Mouse (Mus musculus): ENCODE measurements around the gene Zfp512. TPM values are rescaled to one million over a fixed set of nuclear protein-coding genes. Genes with fewer than 3 reads are reported as not detected.

The Zfp512 gene
- total RNA-seq, 1 experiment from 2014 or later: 52.6 TPM

GRCm38 (mm10) chr5:31528560-31528959, 76.3 kb downstream of the Zfp512 start:
- peak; percentile 63 for ATAC-seq (replicated peaks; ENCODE audit: low read depth, poor library complexity, severe bottlenecking)

Other genes with a start within 250 kb of the Zfp512 start
- gene Ppm1g, start 231.7 kb upstream of the Zfp512 start, total RNA-seq (2017): 208 and 271 TPM in 2 replicates
- 84.4 and 94.5 TPM in 2 replicates for gene Nrbp1, start 211.6 kb upstream of the Zfp512 start, total RNA-seq (2017)
- not detected in 2 replicates for gene Gm9970, start 211.2 kb upstream of the Zfp512 start, total RNA-seq (2017)
- gene Krtcap3, start 200.7 kb upstream of the Zfp512 start, total RNA-seq (2017): 0.78 and 4.4 TPM in 2 replicates
- gene Ift172, start 161.3 kb upstream of the Zfp512 start, total RNA-seq (2017): 32.7 and 48.5 TPM in 2 replicates
- 1.5 TPM in 1 of 2 replicates, not detected in the other for gene Fndc4, start 156.4 kb upstream of the Zfp512 start, total RNA-seq (2017)
- gene Gckr, start 155.0 kb upstream of the Zfp512 start, total RNA-seq (2017): not detected in 2 replicates
- 0.87 TPM in 1 of 2 replicates, not detected in the other for gene 4930548H24Rik, start 33.3 kb downstream of the Zfp512 start, total RNA-seq (2017)
- 19.4 and 37.1 TPM in 2 replicates for gene Gpn1, start 42.3 kb downstream of the Zfp512 start, total RNA-seq (2017)
- gene Slc4a1ap, start 74.6 kb downstream of the Zfp512 start, total RNA-seq (2017): 55.9 and 61.4 TPM in 2 replicates
- gene Supt7l, start 75.4 kb downstream of the Zfp512 start, total RNA-seq (2017): 21.4 and 24.9 TPM in 2 replicates
- gene Mrpl33, start 144.5 kb downstream of the Zfp512 start, total RNA-seq (2017): 133 and 158 TPM in 2 replicates
- 9.6 and 16.8 TPM in 2 replicates for gene Rbks, start 245.2 kb downstream of the Zfp512 start, total RNA-seq (2017)
- gene Babam2, start 245.3 kb downstream of the Zfp512 start, total RNA-seq (2017): 38.9 and 60.6 TPM in 2 replicates

All from common myeloid progenitor, adult 5-6 weeks (primary cell).